9 mouse cellular contexts compared by ENCODE assay signal in genomic region chr5:98189181-98190180, GRCm38 (mm10). TPM values are rescaled to one million over a fixed set of nuclear protein-coding genes. Genes with fewer than 3 reads are reported as not detected.
A peak's percentile ranks its signal among the peaks of the same experiment; 100 is the strongest.
DNase-seq lines count a peak whose midpoint lies in the region; ATAC-seq and TF ChIP-seq lines count a peak whose summit lies in the region.
"Had no signal": no experiment of that assay in that cellular context is flagged by ENCODE, and none has a peak within 500 bp of the region (broad histone marks: within the 10 kb centered on the region; RNA-seq: fewer than 3 reads in every experiment).

No protein-coding gene starts in this region.

- 1% methylated on average over 31 of the region's 31 CpGs for WGBS in kidney, embryonic 16.5 days
- 2% methylated on average over 31 of the region's 31 CpGs for WGBS in forebrain, postnatal 0 days
- WGBS in midbrain, postnatal 0 days = 2% methylated on average over 31 of the region's 31 CpGs

- H3K36me3 ChIP-seq in kidney, embryonic 16.5 days (ENCODE audit: insufficient read depth, low read length) = no peaks in the 10 kb centered on the region
- no peaks in the 10 kb centered on the region for H3K36me3 ChIP-seq in forebrain, postnatal 0 days (ENCODE audit: insufficient read depth)
- H3K36me3 ChIP-seq in midbrain, postnatal 0 days (ENCODE audit: insufficient read depth, low read length) = no peaks in the 10 kb centered on the region

- ATAC-seq in kidney, embryonic 16.5 days (ENCODE audit: low FRiP score, low TSS enrichment) = no peak
- ATAC-seq in forebrain, postnatal 0 days = 0 out of 2 replicates have a peak, but pooled peaks have one; percentile 12
- ATAC-seq in midbrain, postnatal 0 days (ENCODE audit: low FRiP score) = no peak
- ATAC-seq in erythroid progenitor cell, adult 5-6 weeks (replicated peaks; ENCODE audit: low FRiP score, poor library complexity, severe bottlenecking) = no peak

- H3K27me3 ChIP-seq in kidney, embryonic 16.5 days (ENCODE audit: insufficient read depth, low read length) = peaks cover 81% of the 10 kb centered on the region
- peaks cover 32% of the 10 kb centered on the region for H3K27me3 ChIP-seq in forebrain, postnatal 0 days (ENCODE audit: insufficient read depth, low read length)
- H3K27me3 ChIP-seq in midbrain, postnatal 0 days (ENCODE audit: insufficient read depth, low read length) = peaks cover 61% of the 10 kb centered on the region

- peaks cover 22% of the 10 kb centered on the region for H3K4me1 ChIP-seq in kidney, embryonic 16.5 days (ENCODE audit: insufficient read depth, low read length)
- peaks cover 8% of the 10 kb centered on the region; the same call in 1 of the 2 replicates for H3K4me1 ChIP-seq in forebrain, postnatal 0 days (ENCODE audit: insufficient read depth)
- no peaks in the 10 kb centered on the region; the same call in 1 of the 2 replicates for H3K4me1 ChIP-seq in midbrain, postnatal 0 days (ENCODE audit: insufficient read depth, low read length)

- H3K9me3 ChIP-seq in kidney, embryonic 16.5 days (ENCODE audit: low read length) = no peaks in the 10 kb centered on the region
- no peaks in the 10 kb centered on the region for H3K9me3 ChIP-seq in forebrain, postnatal 0 days (ENCODE audit: low read length)
- H3K9me3 ChIP-seq in midbrain, postnatal 0 days (ENCODE audit: low read length) = no peaks in the 10 kb centered on the region

- H3K9ac ChIP-seq in kidney, embryonic 16.5 days (replicated peaks; ENCODE audit: low read length) = no peak overlapping the region
- H3K9ac ChIP-seq in forebrain, postnatal 0 days = no peak overlapping the region
- no peak overlapping the region for H3K9ac ChIP-seq in midbrain, postnatal 0 days (replicated peaks; ENCODE audit: low read length, poor library complexity, severe bottlenecking)

- H3K4me3 ChIP-seq in kidney, embryonic 16.5 days (ENCODE audit: low read length) = peak overlapping the region; percentile 18
- 0 out of 2 replicates have a peak overlapping the region, but pooled peaks have one; percentile 6 for H3K4me3 ChIP-seq in forebrain, postnatal 0 days (ENCODE audit: low read depth, low read length)
- H3K4me3 ChIP-seq in midbrain, postnatal 0 days (ENCODE audit: low read depth, low read length) = 0 out of 2 replicates have a peak overlapping the region, but pooled peaks have one; percentile 10
- H3K4me3 ChIP-seq: erythroblast, embryonic 14.5 days had no signal

- no peak for DNase-seq in kidney, postnatal 25 days
- DNase-seq in cerebellum, adult 9-11 months = peak; percentile 73
- peak; percentile 64 for DNase-seq in forebrain, postnatal 0 days
- DNase-seq in midbrain, postnatal 0 days (ENCODE audit: low spot score) = no peak
- no peak for DNase-seq in ovary, postnatal 14 days (ENCODE audit: low spot score)
- DNase-seq in natural killer cell, adult 2 months (ENCODE audit: low spot score in 2 of 2) = no peak

- TF ChIP-seq CTCF in forebrain, postnatal 0 days (IDR thresholded peaks at IDR 0.05; ENCODE audit: low read depth) = no peak
- TF ChIP-seq CTCF in midbrain, postnatal 0 days (IDR thresholded peaks at IDR 0.05) = no peak

- H3K4me2 ChIP-seq in kidney, embryonic 16.5 days (replicated peaks; ENCODE audit: low read depth, low read length) = peak overlapping the region; percentile 6; the same call in 1 of the 2 replicates
- H3K4me2 ChIP-seq in forebrain, postnatal 0 days (ENCODE audit: low read depth) = peak overlapping the region; percentile 29
- peak overlapping the region; percentile 23; the same call in 1 of the 2 replicates for H3K4me2 ChIP-seq in midbrain, postnatal 0 days (ENCODE audit: low read depth, low read length, poor library complexity, severe bottlenecking)

- no peak overlapping the region for H3K27ac ChIP-seq in kidney, embryonic 16.5 days (ENCODE audit: low read length)
- H3K27ac ChIP-seq in forebrain, postnatal 0 days (ENCODE audit: low read depth, low read length) = no peak overlapping the region
- no peak overlapping the region for H3K27ac ChIP-seq in midbrain, postnatal 0 days (ENCODE audit: low read depth, low read length)

RNA-seq across cellular contexts. Expression of gene Prdm8, which starts 22.5 kb away (rescaled TPM):
- polyA plus RNA-seq in kidney, embryonic 16.5 days (2015; fragmentation: Nextera tagmentation; extraction: Ambion mirVana) = 0.04 TPM in 1 of 2 replicates, not detected in the other
- 17.5 and 25.6 TPM in 2 replicates for total RNA-seq in forebrain, postnatal 0 days (2014; rRNA removed)
- polyA plus RNA-seq in forebrain, postnatal 0 days (2015; fragmentation: Nextera tagmentation; extraction: Ambion mirVana) = 1.8 and 2.4 TPM in 2 replicates
- total RNA-seq in midbrain, postnatal 0 days (2014; rRNA removed) = 8.5 and 12.8 TPM in 2 replicates
- polyA plus RNA-seq in midbrain, postnatal 0 days (2015; fragmentation: Nextera tagmentation; extraction: Ambion mirVana) = 0.56 and 0.62 TPM in 2 replicates
- not detected in 2 replicates for total RNA-seq in erythroid progenitor cell, adult 5-6 weeks (2015; ENCODE audit: low replicate concordance)
- total RNA-seq in erythroid progenitor cell, adult 5-6 weeks (2017; ENCODE audit: low replicate concordance) = not detected in 2 replicates

Comparison
In these comparisons a context has a peak if more than half of its experiments do, and no peak if none do; other contexts are left out.
1. DNase-seq: peak in cerebellum, adult 9-11 months (single experiment) and forebrain, postnatal 0 days (single experiment); none in kidney, postnatal 25 days (0 of 2), midbrain, postnatal 0 days (single experiment), ovary, postnatal 14 days (single experiment) and natural killer cell, adult 2 months (0 of 2).
2. Peak in every context shown above with its lines, with median percentiles within 50 percentile points of each other: H3K4me2 ChIP-seq and H3K4me3 ChIP-seq.